In genomic region chr7:132759405-132759891, GRCm38 (mm10) we compare ENCODE assay signal across 12 mouse cellular contexts. TPM values are rescaled to one million over a fixed set of nuclear protein-coding genes. Genes with fewer than 3 reads are reported as not detected.
A peak's percentile ranks its signal among the peaks of the same experiment; 100 is the strongest.
DNase-seq lines count a peak whose midpoint lies in the region; ATAC-seq and TF ChIP-seq lines count a peak whose summit lies in the region.
"Had no signal": no experiment of that assay in that cellular context is flagged by ENCODE, and none has a peak within 500 bp of the region (broad histone marks: within the 10 kb centered on the region; RNA-seq: fewer than 3 reads in every experiment).

No protein-coding gene starts in this region.

- H3K4me1 ChIP-seq in liver, embryonic 11.5 days (replicated peaks; ENCODE audit: control insufficient read depth, insufficient read depth, low read length), result peaks cover 4% of the 10 kb centered on the region; the same call in 1 of the 2 replicates
- 0 out of 2 replicates have a peak, but pooled peaks cover 2% of the 10 kb centered on the region for H3K4me1 ChIP-seq in liver, postnatal 0 days (ENCODE audit: insufficient read depth)
- no peaks in the 10 kb centered on the region for H3K4me1 ChIP-seq in forebrain, postnatal 0 days (ENCODE audit: insufficient read depth)
- no peaks in the 10 kb centered on the region for H3K4me1 ChIP-seq in thymus, adult 2 months (replicated peaks; ENCODE audit: control insufficient read depth, insufficient read depth, low read length)

- TF ChIP-seq CTCF in liver, postnatal 0 days (IDR thresholded peaks at IDR 0.05; ENCODE audit: low read depth), result no peak
- no peak for TF ChIP-seq CTCF in forebrain, postnatal 0 days (IDR thresholded peaks at IDR 0.05; ENCODE audit: low read depth)
- no peak for TF ChIP-seq CTCF in thymus, adult 2 months (IDR thresholded peaks at IDR 0.05; ENCODE audit: borderline replicate concordance, control insufficient read depth, extremely low read depth, insufficient read depth, low read length, poor library complexity)

- no peak for TF ChIP-seq POLR2A in thymus, adult 2 months (IDR thresholded peaks at IDR 0.05; ENCODE audit: control insufficient read depth, extremely low read depth, insufficient read depth, low read length, poor library complexity)

- H3K27ac ChIP-seq in liver, embryonic 11.5 days (ENCODE audit: low read depth, low read length), result no peak overlapping the region
- no peak overlapping the region for H3K27ac ChIP-seq in liver, postnatal 0 days (ENCODE audit: low read depth)
- 0 out of 2 replicates have a peak overlapping the region, but pooled peaks have one; percentile 40 for H3K27ac ChIP-seq in forebrain, postnatal 0 days (ENCODE audit: low read depth, low read length)
- no peak overlapping the region for H3K27ac ChIP-seq in thymus, adult 2 months (ENCODE audit: control insufficient read depth, insufficient read depth, low read length)
- H3K27ac ChIP-seq: heart, embryonic 13.5 days had no signal

- WGBS in liver, embryonic 11.5 days, result 94% methylated on average over 22 of the region's 22 CpGs
- 95% methylated on average over 22 of the region's 22 CpGs for WGBS in liver, postnatal 0 days (ENCODE audit: insufficient replicate concordance)
- WGBS in forebrain, postnatal 0 days, result 74% methylated on average over 22 of the region's 22 CpGs
- 98% methylated on average over 22 of the region's 22 CpGs for WGBS in thymus, adult 2 months

- TF ChIP-seq EP300 in liver, postnatal 0 days (IDR thresholded peaks at IDR 0.05; ENCODE audit: low read depth), result no peak

- no peak overlapping the region for H3K4me3 ChIP-seq in liver, embryonic 11.5 days (ENCODE audit: low read depth, low read length)
- H3K4me3 ChIP-seq in liver, postnatal 0 days (ENCODE audit: low read depth, low read length), result no peak overlapping the region
- no peak overlapping the region for H3K4me3 ChIP-seq in forebrain, postnatal 0 days (ENCODE audit: low read depth, low read length)
- no peak overlapping the region for H3K4me3 ChIP-seq in thymus, adult 2 months (ENCODE audit: control insufficient read depth, insufficient read depth, low read length)
- H3K4me3 ChIP-seq: heart, embryonic 13.5 days had no signal

- ATAC-seq in cerebellum, adult (ENCODE audit: insufficient number of reproducible peaks, low FRiP score, low TSS enrichment), result 0 out of 2 replicates have a peak, but pooled peaks have one; percentile 26
- 0 out of 2 replicates have a peak, but pooled peaks have one; percentile 22 for ATAC-seq in liver, embryonic 11.5 days (replicated peaks; ENCODE audit: low FRiP score)
- no peak for ATAC-seq in liver, postnatal 0 days
- no peak for ATAC-seq in forebrain, postnatal 0 days
- ATAC-seq: lung, postnatal 0 days had no signal

- H3K4me2 ChIP-seq in liver, embryonic 11.5 days, result no peak overlapping the region
- H3K4me2 ChIP-seq in liver, postnatal 0 days (ENCODE audit: low read depth, low read length), result no peak overlapping the region
- H3K4me2 ChIP-seq in forebrain, postnatal 0 days (ENCODE audit: low read depth), result no peak overlapping the region
- H3K4me2 ChIP-seq: heart, embryonic 13.5 days had no signal

- peaks cover 12% of the 10 kb centered on the region for H3K36me3 ChIP-seq in liver, embryonic 11.5 days (ENCODE audit: control insufficient read depth, insufficient read depth, low read length)
- H3K36me3 ChIP-seq in liver, postnatal 0 days (replicated peaks; ENCODE audit: insufficient read depth, low read length), result peaks cover 88% of the 10 kb centered on the region
- H3K36me3 ChIP-seq in forebrain, postnatal 0 days (ENCODE audit: insufficient read depth), result peaks cover 9% of the 10 kb centered on the region
- peaks cover 20% of the 10 kb centered on the region for H3K36me3 ChIP-seq in thymus, adult 2 months (ENCODE audit: control insufficient read depth, insufficient read depth, low read length)

- no peak for DNase-seq in cerebellum, adult 8-10 months
- no peak for DNase-seq in liver, embryonic 11.5 days (ENCODE audit: low spot score)
- DNase-seq in liver, postnatal 0 days, result no peak
- DNase-seq in cerebellum, adult 9-10 months, result peak; percentile 73
- no peak for DNase-seq in forebrain, postnatal 0 days
- no peak for DNase-seq in spleen, postnatal 4 days (ENCODE audit: low spot score in 2 of 2)
- no peak for DNase-seq in thymus, adult 2 months
- DNase-seq: kidney, postnatal 14 days; thymus, postnatal 14 days had no signal

- no peaks in the 10 kb centered on the region for H3K9me3 ChIP-seq in liver, embryonic 11.5 days (ENCODE audit: control insufficient read depth, low read length)
- H3K9me3 ChIP-seq in liver, postnatal 0 days (ENCODE audit: low read length), result no peaks in the 10 kb centered on the region
- no peaks in the 10 kb centered on the region for H3K9me3 ChIP-seq in forebrain, postnatal 0 days (ENCODE audit: low read length)
- H3K9me3 ChIP-seq: heart, embryonic 13.5 days had no signal

- no peaks in the 10 kb centered on the region for H3K27me3 ChIP-seq in liver, embryonic 11.5 days (replicated peaks; ENCODE audit: control insufficient read depth, insufficient read depth, low read length)
- H3K27me3 ChIP-seq in liver, postnatal 0 days (ENCODE audit: insufficient read depth, low read length), result no peaks in the 10 kb centered on the region
- H3K27me3 ChIP-seq in forebrain, postnatal 0 days (ENCODE audit: insufficient read depth, low read length), result no peaks in the 10 kb centered on the region
- no peaks in the 10 kb centered on the region for H3K27me3 ChIP-seq in thymus, adult 2 months (ENCODE audit: control insufficient read depth, insufficient read depth, low read length)
- H3K27me3 ChIP-seq: heart, embryonic 13.5 days had no signal

- H3K9ac ChIP-seq in liver, embryonic 11.5 days (ENCODE audit: low read depth, low read length), result no peak overlapping the region
- no peak overlapping the region for H3K9ac ChIP-seq in liver, postnatal 0 days (replicated peaks)
- no peak overlapping the region for H3K9ac ChIP-seq in forebrain, postnatal 0 days
- H3K9ac ChIP-seq: heart, embryonic 13.5 days had no signal

RNA-seq across cellular contexts. Expression of gene Fam53b, which starts 54.2 kb away (rescaled TPM):
- 20.1 and 20.4 TPM in 2 replicates for polyA plus RNA-seq in liver, embryonic 11.5 days (2014; fragmentation: Nextera tagmentation; extraction: Ambion mirVana)
- 15.2 and 17.2 TPM in 2 replicates for polyA plus RNA-seq in liver, postnatal 0 days (2015; fragmentation: Nextera tagmentation; extraction: Ambion mirVana)
- total RNA-seq in forebrain, postnatal 0 days (2014; rRNA removed), result 5.6 and 15.4 TPM in 2 replicates
- polyA plus RNA-seq in forebrain, postnatal 0 days (2015; fragmentation: Nextera tagmentation; extraction: Ambion mirVana), result 5.6 and 5.8 TPM in 2 replicates
- polyA plus RNA-seq in thymus, adult 2 months (2012; rRNA removed), result 104 and 122 TPM in 2 replicates

Comparison
In these comparisons a context has a peak if more than half of its experiments do, and no peak if none do; other contexts are left out.
1. ATAC-seq: peak in cerebellum, adult (single experiment) and liver, embryonic 11.5 days (single experiment); none in liver, postnatal 0 days (single experiment) and forebrain, postnatal 0 days (single experiment).